Mouse (Mus musculus) midbrain, embryonic 13.5 days (tissue): ENCODE results near the gene Notch2. TPM values are rescaled to one million over a fixed set of nuclear protein-coding genes. Genes with fewer than 3 reads are reported as not detected.
A peak's percentile ranks its signal among the peaks of the same experiment; 100 is the strongest.

Experiments used
- ATAC-seq: fragments of 200-750 bp; cut with Nextera tagmentation; 2 replicates; pipeline ENCODE4 v1.8.0; 2017; ENCODE audit warnings: mild to moderate bottlenecking, moderate TSS enrichment, moderate library complexity
- H3K27ac ChIP-seq: fragments of 300-500 bp; sonication (generic); 2 replicates; pipeline ENCODE4 v1.5.1; 2015; ENCODE audit warnings: inconsistent platforms, mild to moderate bottlenecking, moderate library complexity
- H3K27me3 ChIP-seq: fragments of 300-500 bp; sonication (generic); 2 replicates; pipeline ENCODE4 v1.6.1; 2015; ENCODE audit warnings: mild to moderate bottlenecking, inconsistent platforms
- H3K36me3 ChIP-seq: fragments of 300-500 bp; sonication (generic); 2 replicates; pipeline ENCODE4 v1.6.1; 2015; ENCODE audit warnings: mild to moderate bottlenecking, inconsistent platforms
- H3K4me1 ChIP-seq: fragments of 300-500 bp; sonication (generic); replicated peaks from 2 replicates; pipeline ENCODE4 v1.6.1; 2015; ENCODE audit warnings: inconsistent platforms
- H3K4me2 ChIP-seq: fragments of 300-500 bp; sonication (generic); replicated peaks from 2 replicates; pipeline ENCODE4 v1.6.1; 2015; ENCODE audit warnings: moderate library complexity, mild to moderate bottlenecking, inconsistent platforms
- H3K4me3 ChIP-seq: fragments of 300-500 bp; sonication (generic); replicated peaks from 2 replicates; pipeline ENCODE4 v1.5.1; 2015; ENCODE audit warnings: mild to moderate bottlenecking, inconsistent platforms
- H3K9ac ChIP-seq: fragments of 300-500 bp; sonication (generic); replicated peaks from 2 replicates; pipeline ENCODE4 v1.6.1; 2015; ENCODE audit warnings: mild to moderate bottlenecking, inconsistent platforms
- H3K9me3 ChIP-seq: fragments of 300-500 bp; sonication (generic); 2 replicates; pipeline ENCODE4 v1.6.1; 2016; ENCODE audit warnings: mild to moderate bottlenecking, inconsistent platforms
- WGBS: fragments of 180-500 bp; shearing (Covaris S2); methylation state at CpG from one replicate; pipeline ENCODE4 v1.1.7; 2015; 5-methylcytosine and 5-hydroxymethylcytosine counted together
- polyA plus RNA-seq: library from polyadenylated mRNA; unstranded; fragments of >200 nt; fragmentation: Nextera tagmentation; extraction: Ambion mirVana; gene quantifications from 2 replicates; pipeline ENCODE4 v1.2.1, GENCODE M21; 2015

Notch2 gene
- polyA plus RNA-seq, 1 experiment from 2014 or later = 10.0 TPM

DNA sequence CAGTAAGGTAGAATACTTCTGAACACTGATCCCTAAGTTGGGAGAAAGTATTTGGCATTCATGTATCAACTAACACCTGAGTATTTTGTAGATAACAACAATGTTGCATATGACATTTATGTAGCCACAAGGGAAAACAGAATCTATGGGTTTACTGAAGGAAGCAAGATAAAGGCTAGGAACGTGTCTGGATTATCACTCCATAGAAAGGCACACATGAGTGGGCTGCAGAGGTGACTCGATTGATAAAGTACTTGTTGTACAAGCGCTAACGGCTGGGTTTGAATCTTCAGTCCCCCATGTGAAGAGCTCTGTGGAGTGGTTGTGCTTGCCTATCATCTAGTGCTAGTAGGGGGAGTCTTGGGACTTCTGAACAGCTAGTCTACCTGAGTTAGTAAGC is 9.8 kb upstream of the Notch2 start:
- Histone ChIP-seq H3K4me1 (no peaks in the 10 kb centered on the region), H3K9me3 (no peaks in the 10 kb centered on the region), H3K27ac (no peak overlapping the region), H3K27me3 (0 out of 2 replicates have a peak, but pooled peaks cover 2% of the 10 kb centered on the region), H3K9ac (no peak overlapping the region), H3K4me2 (no peak overlapping the region), H3K4me3 (no peak overlapping the region), H3K36me3 (no peaks in the 10 kb centered on the region)
- 92% methylated on average over 4 of the region's 4 CpGs for WGBS
- ATAC-seq = no peak

DNA sequence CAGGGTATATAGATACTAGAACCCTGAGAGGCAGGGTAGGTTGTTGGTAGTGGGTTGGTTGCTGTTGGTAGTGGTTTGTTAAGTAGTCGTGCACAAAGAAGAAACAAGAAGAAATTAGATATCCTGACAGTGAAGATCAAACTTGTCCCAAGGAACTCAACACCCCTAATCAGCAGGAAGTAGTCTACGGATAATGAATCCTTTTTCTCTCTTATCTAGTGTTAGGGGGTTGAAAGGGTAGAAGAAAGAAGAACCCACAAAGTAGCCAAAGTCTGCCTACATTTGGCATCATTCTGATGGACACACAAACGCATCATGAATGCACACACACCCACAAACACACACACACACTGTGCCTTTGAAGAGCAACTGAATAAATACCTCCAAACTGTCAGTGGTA is 9.1 kb upstream of the Notch2 start:
- no peak overlapping the region for H3K27ac ChIP-seq
- H3K27me3 ChIP-seq = 0 out of 2 replicates have a peak, but pooled peaks cover 3% of the 10 kb centered on the region
- no peaks in the 10 kb centered on the region for H3K9me3 ChIP-seq
- no peaks in the 10 kb centered on the region for H3K36me3 ChIP-seq
- no peak overlapping the region for H3K4me3 ChIP-seq
- no peak overlapping the region for H3K9ac ChIP-seq
- no peak overlapping the region for H3K4me2 ChIP-seq
- no peaks in the 10 kb centered on the region for H3K4me1 ChIP-seq
- 81% methylated on average over 3 of the region's 3 CpGs for WGBS
- no peak for ATAC-seq

DNA sequence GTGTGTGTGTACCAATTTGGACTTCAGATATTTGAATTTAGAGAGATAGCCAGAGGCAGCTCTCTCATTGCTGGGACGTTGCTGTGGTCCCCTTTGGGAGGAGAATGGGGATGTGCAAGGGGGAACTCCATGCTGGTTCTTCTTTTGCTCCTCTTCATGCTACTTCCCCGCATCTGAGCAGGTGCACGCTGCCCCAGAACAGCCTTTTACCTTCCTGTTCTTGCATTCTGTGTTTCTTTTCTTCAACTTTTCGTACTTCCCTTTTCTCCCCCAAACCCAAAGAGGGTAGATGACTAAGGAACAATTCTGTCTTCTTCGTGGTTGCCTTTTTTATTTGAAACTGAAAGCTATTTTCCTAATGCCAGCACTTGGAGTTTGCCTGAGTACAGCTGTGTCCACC is 8.0 kb upstream of the Notch2 start:
- Histone ChIP-seq H3K27ac (no peak overlapping the region), H3K9ac (no peak overlapping the region), H3K36me3 (no peaks in the 10 kb centered on the region), H3K27me3 (0 out of 2 replicates have a peak, but pooled peaks cover 3% of the 10 kb centered on the region), H3K4me2 (no peak overlapping the region), H3K4me1 (no peaks in the 10 kb centered on the region), H3K4me3 (no peak overlapping the region), H3K9me3 (no peaks in the 10 kb centered on the region)
- WGBS = 84% methylated on average over 5 of the region's 5 CpGs
- ATAC-seq = no peak

DNA sequence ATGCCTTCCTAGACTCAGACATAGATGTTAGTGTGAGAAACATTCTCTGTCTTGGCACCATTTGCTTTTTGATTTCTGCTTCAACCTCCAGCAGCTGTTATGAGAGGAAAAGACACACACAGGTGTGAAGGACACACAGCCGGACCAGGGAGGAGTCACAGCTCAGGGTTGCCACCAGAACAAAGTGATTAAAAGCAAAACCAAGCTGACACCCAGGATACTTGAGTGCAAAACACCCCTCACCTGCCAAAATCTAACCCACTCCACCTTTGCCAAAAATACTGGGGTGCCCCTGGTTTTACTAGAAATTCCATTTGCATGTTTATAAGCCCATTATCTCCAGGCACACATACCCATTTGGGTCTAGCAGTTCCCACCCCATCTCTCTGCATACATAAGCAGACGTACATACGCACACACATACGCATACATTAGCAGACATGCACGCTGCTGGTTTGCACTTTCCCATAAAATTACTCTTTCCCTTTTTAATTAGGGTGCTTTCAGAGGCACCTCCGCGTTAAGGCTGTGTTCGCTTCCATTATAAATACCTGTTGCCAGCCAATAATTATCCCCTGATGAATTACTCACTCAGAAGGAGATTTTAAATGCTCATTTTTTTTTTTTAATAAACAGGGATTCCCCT is 7.2 kb upstream of the Notch2 start:
- no peak overlapping the region for H3K4me2 ChIP-seq
- no peak overlapping the region for H3K27ac ChIP-seq
- no peaks in the 10 kb centered on the region for H3K9me3 ChIP-seq
- 0 out of 2 replicates have a peak, but pooled peaks cover 3% of the 10 kb centered on the region for H3K27me3 ChIP-seq
- no peak for ATAC-seq
- H3K36me3 ChIP-seq = no peaks in the 10 kb centered on the region
- WGBS = 77% methylated on average over 8 of the region's 8 CpGs
- no peak overlapping the region for H3K9ac ChIP-seq
- H3K4me1 ChIP-seq = no peaks in the 10 kb centered on the region
- no peak overlapping the region for H3K4me3 ChIP-seq

DNA sequence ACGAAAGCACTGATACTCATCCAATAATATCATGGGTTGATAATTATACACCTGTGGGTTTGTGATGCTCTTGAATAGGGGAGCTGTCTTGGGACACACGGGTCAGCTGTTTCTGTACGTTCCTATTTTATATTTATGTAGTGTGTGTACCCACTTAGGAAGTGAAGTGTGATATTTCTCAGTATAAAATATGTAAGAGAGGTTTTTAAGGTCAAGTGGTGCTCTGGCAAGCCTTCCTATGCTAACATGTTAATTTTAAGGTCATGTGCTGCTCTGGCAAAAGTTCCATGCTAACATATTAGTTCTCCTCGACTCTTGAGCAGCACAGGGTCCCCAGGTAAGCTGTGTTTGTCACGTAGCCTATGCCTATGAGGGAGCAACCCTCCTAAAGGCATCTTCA is 6.4 kb upstream of the Notch2 start:
- WGBS = 91% methylated on average over 5 of the region's 5 CpGs
- H3K9ac ChIP-seq = no peak overlapping the region
- no peak overlapping the region for H3K4me2 ChIP-seq
- no peak overlapping the region for H3K27ac ChIP-seq
- H3K27me3 ChIP-seq = 0 out of 2 replicates have a peak, but pooled peaks cover 6% of the 10 kb centered on the region
- no peak overlapping the region for H3K4me3 ChIP-seq
- no peaks in the 10 kb centered on the region for H3K36me3 ChIP-seq
- H3K9me3 ChIP-seq = no peaks in the 10 kb centered on the region
- no peak for ATAC-seq
- H3K4me1 ChIP-seq = no peaks in the 10 kb centered on the region

DNA sequence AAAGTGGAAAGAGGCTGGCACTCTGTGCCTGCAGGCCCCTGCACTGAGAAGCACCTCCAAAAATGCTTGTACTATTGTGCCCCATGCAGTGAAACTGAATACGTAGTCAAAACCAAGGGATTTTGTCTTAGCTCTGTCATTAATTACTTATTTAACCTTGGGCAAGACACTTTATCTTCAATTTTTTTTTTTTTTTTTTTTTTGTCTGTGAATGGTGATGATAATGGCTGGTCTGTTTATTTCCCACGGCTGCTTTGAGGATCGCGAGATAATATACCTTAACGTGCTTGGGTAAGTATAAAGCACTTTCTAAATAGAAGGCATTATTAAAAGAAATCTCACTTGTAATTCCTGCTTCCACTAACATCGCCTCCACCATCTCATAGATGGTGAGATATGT is 5.2 kb upstream of the Notch2 start:
- no peak for ATAC-seq
- H3K27me3 ChIP-seq = 0 out of 2 replicates have a peak, but pooled peaks cover 6% of the 10 kb centered on the region
- no peak overlapping the region for H3K9ac ChIP-seq
- no peak overlapping the region for H3K4me3 ChIP-seq
- H3K4me1 ChIP-seq = 0 out of 2 replicates have a peak, but pooled peaks cover 3% of the 10 kb centered on the region
- H3K9me3 ChIP-seq = no peaks in the 10 kb centered on the region
- no peaks in the 10 kb centered on the region for H3K36me3 ChIP-seq
- no peak overlapping the region for H3K27ac ChIP-seq
- no peak overlapping the region for H3K4me2 ChIP-seq
- WGBS = 85% methylated on average over 6 of the region's 6 CpGs

DNA sequence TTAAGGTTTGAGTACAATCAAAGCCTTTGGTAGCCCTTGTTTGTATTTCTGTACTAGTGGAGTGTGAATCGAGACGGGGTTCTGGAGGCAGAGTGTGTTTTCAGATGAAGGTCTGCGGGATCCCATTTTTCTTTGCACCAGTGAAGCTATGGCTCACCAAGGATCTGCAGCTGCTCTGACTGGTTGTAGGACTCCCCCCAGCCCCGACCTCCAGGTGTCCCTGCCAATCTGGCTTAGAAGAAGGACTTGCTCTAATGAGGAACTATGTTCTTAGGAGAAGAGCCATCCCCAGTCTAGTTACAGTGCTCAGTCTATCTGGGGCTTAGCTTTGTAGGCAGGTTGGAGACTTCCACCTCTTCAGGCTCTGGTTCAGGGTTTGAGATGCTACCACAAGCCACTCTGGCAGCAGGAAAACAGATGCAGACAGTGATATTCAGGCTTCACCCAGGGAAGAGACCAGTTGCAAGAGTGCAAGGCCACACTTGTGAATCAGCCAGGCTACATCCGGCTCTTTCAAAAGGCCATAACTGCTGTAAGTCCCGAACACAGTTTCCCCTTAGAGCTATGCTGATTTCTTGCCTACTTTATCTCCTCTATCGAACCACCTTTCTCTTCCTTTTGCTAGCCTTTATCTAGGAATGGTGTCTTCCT is 4.0 kb upstream of the Notch2 start:
- Histone ChIP-seq H3K4me1 (peaks cover 6% of the 10 kb centered on the region; the same call in 1 of the 2 replicates), H3K4me2 (no peak overlapping the region), H3K27ac (no peak overlapping the region), H3K4me3 (no peak overlapping the region), H3K27me3 (0 out of 2 replicates have a peak, but pooled peaks cover 6% of the 10 kb centered on the region), H3K9ac (no peak overlapping the region), H3K36me3 (no peaks in the 10 kb centered on the region), H3K9me3 (no peaks in the 10 kb centered on the region)
- 61% methylated on average over 7 of the region's 7 CpGs for WGBS
- no peak for ATAC-seq

DNA sequence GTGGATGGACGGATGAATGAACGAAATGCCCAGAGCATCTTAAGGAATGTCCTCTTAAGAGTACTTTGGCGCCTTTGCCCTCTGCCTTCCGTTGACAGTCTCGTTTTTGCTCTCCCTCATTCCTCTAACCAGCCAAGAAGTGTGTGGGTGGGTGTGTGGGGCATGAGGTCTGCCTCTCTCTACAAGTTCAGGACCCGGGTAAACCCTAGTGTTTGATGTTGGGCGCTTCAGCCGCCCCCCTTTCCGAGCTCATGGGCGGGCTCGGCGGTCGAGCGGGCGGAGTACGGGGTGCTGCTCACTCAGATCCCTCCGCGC is 284 bp upstream of the Notch2 start:
- peak overlapping the region; percentile 85 for H3K4me3 ChIP-seq
- peaks cover 21% of the 10 kb centered on the region for H3K4me1 ChIP-seq
- peak overlapping the region; percentile 92 for H3K4me2 ChIP-seq
- H3K27ac ChIP-seq = no peak overlapping the region
- ATAC-seq = no peak
- no peaks in the 10 kb centered on the region for H3K9me3 ChIP-seq
- H3K27me3 ChIP-seq = peaks cover 19% of the 10 kb centered on the region; the same call in 1 of the 2 replicates
- H3K9ac ChIP-seq = peak overlapping the region; percentile 4; the same call in 1 of the 2 replicates
- WGBS = 2% methylated on average over 18 of the region's 18 CpGs
- H3K36me3 ChIP-seq = no peaks in the 10 kb centered on the region

DNA sequence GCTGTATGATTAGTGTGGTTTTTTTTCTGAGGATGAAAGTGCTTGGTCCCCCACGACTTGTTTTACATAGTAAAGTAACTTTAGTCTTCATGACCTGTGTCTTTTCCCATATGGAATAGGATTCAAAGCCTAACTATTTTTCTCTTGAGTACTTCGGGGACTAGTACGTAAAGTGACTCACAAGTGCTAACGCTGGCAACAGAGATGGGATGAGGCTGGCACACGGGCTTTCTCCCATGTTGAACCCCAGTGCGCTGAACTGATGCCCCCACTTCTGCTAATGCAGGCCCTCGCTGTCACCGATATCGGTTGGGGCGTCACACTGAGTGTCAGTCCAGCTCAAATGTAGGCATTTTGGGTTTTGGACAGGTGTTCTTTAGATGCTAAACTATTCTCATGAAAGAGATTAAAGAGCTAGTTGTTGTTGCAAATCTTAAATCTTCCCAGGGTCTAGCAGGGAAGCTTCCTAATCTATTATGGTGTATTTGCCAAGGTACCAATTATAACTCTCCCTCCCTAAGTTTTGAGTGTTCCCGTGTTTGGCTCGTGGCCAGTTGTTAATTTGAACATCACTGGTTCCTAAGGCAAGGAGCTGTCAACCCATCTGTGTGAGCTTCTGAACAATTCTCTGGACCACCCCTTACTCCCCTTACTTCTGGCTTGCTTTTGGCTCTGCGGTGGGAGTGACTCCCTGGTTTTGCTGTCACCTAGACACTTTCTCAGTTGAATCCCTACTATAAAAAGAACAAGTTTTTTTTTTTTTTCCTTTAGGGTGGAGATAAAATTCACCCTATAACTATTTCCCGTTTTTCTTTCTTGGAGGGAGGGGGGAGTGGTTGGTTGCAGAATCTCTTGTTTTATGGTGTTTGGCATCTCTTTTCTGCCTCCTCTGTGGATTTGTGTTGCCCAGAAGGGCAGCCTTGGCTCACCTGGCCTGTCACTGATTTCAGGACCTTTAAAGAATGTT is 2.2 kb downstream of the Notch2 start:
- ATAC-seq = no peak
- no peaks in the 10 kb centered on the region for H3K9me3 ChIP-seq
- no peak overlapping the region for H3K9ac ChIP-seq
- H3K4me2 ChIP-seq = peak overlapping the region; percentile 92
- 64% methylated on average over 14 of the region's 14 CpGs for WGBS
- H3K4me3 ChIP-seq = peak overlapping the region; percentile 85
- H3K27me3 ChIP-seq = peaks cover 23% of the 10 kb centered on the region; the same call in 1 of the 2 replicates
- H3K36me3 ChIP-seq = no peaks in the 10 kb centered on the region
- H3K27ac ChIP-seq = no peak overlapping the region
- H3K4me1 ChIP-seq = peaks cover 37% of the 10 kb centered on the region

DNA sequence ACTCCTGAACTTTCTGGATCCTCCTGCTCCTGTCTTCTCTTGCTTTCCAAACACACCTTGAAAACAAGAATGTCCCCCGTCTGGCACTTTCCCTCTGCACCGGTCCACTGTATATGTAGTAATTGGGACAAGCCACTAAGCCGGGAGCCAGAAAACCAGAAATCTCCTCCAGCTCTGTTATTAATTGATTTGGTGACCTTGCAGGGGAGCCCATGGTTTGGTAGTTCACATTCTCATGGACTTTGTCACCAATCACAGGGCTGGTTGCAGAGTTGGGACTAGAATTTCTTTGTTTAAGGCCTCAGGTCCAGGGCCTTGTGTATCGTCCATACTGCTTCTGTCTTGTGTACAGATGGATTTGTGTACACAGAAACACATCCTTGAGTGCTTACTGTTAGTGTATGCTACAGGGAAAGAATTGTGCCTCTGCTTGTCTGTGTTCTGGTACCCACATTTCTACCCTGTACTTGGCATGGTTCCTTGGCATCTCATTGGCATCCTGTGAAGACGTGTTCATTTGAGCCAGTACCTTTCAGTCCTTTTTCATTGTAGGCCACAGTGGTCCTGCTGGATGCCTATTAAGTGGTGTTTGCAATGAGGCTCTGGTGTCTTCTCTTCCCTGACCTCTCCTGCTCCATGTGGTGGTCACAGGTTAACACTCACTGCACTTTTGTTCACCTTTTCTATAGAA is 3.7 kb downstream of the Notch2 start:
- 81% methylated on average over 5 of the region's 5 CpGs for WGBS
- ATAC-seq = no peak
- Histone ChIP-seq H3K4me2 (no peak overlapping the region), H3K4me3 (no peak overlapping the region), H3K36me3 (no peaks in the 10 kb centered on the region), H3K27ac (no peak overlapping the region), H3K9me3 (no peaks in the 10 kb centered on the region), H3K9ac (no peak overlapping the region), H3K27me3 (peaks cover 21% of the 10 kb centered on the region; the same call in 1 of the 2 replicates), H3K4me1 (peaks cover 43% of the 10 kb centered on the region)

DNA sequence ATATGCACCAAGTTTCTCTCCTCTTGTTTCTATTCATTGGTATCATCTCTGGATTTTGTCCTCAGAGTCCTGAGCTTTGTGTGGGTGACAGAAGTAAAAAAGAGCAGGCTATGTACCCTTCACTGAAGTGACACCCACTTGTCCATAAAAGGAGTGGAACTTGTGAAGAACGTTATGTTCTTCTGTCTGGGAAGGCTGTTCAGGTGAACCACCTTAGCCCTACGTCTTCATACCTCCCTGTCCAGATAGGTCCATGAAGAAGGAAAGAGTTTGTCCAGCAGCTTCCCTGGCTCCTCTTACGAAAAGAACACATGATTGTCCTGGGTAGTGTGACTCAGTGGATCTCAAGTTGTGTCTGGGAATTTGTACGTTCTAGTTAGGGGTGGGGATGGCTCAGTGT is 4.9 kb downstream of the Notch2 start:
- no peak for ATAC-seq
- H3K4me1 ChIP-seq = peaks cover 40% of the 10 kb centered on the region
- H3K9me3 ChIP-seq = no peaks in the 10 kb centered on the region
- H3K4me2 ChIP-seq = no peak overlapping the region
- H3K27ac ChIP-seq = no peak overlapping the region
- no peaks in the 10 kb centered on the region for H3K36me3 ChIP-seq
- 84% methylated on average over 4 of the region's 4 CpGs for WGBS
- peaks cover 21% of the 10 kb centered on the region; the same call in 1 of the 2 replicates for H3K27me3 ChIP-seq
- no peak overlapping the region for H3K9ac ChIP-seq
- H3K4me3 ChIP-seq = no peak overlapping the region
